Mouse (Mus musculus) spleen, postnatal 14 days (tissue): Measurements from ENCODE around the gene Ndufaf3.

Source experiments
- DNase-seq, 2 experiments: peaks; one replicate each; pipeline ENCODE4 v3.0.0; 2021 to 2022; ENCODE audit warnings: low spot score in 2 of 2

Gene Ndufaf3

DNA sequence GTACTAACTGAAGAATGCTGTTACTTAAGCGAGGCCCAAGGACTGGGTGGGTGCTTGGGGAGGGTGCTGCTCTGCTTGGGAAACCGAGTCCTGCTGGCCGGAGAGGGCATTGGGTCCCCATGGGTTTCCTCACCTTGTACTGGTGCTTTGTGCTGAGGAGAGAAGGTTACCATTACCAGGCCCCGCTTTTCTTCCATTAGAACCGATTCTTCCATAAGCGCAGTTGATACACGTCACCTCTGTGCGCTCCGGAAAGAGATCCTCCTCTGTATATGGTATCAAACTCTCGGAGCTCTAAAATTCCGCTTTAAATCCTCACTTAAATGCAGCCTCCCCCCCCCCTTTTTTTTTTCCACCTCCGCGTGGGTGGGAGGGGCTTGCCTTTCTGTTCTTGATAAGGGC, 49.3 kb downstream of the Ndufaf3 start:
- DNase-seq, result no peak

DNA sequence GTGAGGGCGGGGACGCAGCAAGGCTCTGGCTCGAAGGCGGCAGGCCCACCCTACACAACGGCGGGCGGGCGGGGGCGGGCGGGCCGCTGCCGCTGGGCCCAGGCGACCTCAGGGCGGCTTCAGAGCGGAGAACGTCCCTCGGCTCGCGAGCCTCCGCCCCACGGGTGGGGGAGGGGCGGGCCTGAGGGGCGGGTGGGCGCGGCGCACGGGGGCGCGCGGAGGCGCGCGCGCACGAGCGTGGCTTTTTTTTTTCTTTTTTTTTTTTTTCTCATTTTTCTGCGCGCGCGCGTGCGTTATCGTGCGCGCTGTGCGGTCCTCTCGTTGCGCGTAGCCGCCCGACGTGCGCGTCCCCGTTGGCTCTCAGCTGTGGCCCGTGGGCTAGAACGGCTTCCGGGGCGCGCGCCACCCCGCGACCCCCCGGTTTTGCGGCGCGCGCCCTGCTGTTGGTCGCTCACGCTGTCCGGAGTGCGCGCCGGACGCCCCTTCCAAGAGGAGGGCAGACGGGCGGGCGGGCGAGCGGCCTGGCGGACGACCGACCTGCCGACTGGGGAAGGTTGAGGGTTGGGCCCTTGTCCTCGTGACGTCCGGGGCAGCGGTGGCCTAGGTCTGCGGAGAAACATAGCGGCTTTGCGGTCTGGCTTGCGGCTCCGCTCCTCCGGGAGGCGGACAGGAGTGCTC, 49.8 kb downstream of the Ndufaf3 start:
- DNase-seq, result peak; percentile 69 to 81

DNA sequence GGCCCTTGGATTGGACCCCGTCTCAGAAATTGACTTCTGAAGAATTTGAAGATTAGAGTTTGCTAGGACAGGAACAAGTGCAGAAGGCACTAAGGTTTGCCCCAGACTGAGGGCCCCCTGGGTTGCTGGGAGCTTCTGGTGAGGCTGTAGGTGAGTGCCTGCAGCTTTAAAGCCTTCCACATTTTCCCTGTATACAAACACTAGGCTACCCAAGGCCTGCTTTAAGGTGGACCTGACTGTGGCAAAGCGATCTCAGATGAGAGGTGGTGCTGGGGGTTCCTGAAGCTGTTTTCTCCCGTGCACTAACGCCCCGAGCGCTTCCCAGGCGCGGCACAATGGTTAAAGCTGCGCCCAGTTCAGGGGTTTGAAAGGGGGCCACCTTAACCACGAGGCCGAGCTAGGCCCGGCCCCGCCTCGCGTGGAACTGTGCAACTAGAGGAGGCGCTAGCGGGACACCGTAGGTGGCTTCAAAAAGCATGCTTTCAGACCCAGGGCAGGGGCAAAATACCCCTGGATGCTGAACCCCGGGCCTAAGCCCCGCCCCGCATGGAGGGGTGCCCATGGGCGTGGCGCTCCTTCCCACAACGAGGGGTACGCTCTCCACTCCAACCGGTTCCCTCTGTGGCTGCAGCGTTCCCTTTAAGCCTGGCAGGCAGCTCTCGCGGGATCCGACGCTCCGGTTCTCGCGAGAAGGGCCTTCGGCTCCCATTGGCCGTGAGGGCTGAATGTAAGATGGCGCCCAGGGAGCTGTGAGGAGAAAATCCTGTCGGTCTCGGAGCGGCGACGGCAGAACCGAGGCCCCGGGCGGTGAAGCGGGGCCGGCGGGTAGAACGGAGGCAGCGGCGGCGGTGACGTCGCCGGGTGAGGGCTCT, 50.6 kb downstream of the Ndufaf3 start, which contains the start of gene Qrich1:
TSS of gene Qrich1 (plus strand) at position 427 of the 872 bp plus-strand sequence.
- DNase-seq, result peak; percentile 85 to 87
